Mouse (Mus musculus): ENCODE measurements around the gene Ankrd66.

DNA sequence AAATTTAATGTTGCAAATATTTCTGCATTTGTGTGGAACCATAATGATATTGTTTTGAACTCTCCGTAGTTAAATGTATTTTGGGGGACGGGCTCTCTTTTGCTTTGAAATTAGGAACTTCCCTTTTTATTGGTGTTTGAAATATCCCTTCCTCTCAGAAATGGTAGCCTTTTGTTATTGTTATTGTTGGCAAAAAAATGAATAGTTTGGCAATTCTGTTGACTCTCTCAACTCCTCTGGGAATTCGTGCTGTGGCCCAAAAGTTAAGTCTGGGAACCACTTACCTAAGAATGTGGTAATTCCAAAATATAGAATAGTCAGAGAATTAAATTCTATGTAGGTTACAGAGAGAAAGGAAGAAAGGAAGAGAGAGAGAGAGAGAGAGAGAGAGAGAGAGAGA lies 23.3 kb downstream of the Ankrd66 start:
- TF ChIP-seq POLR2A (IDR thresholded peaks at IDR 0.05; ENCODE audit: control insufficient read depth, low read depth, low read length) = no peak
- no peak for TF ChIP-seq CTCF (IDR thresholded peaks at IDR 0.05; ENCODE audit: control insufficient read depth, insufficient read depth, insufficient replicate concordance, low read depth, low read length)
